Mouse (Mus musculus) intestine, postnatal 0 days (tissue): Measurements from ENCODE around the gene Slc7a10. TPM values are rescaled to one million over a fixed set of nuclear protein-coding genes. Genes with fewer than 3 reads are reported as not detected.

Experiments
- ATAC-seq: fragments of 200-750 bp; cut with Nextera tagmentation; 2 replicates; pipeline ENCODE4 v1.8.0; 2017; ENCODE audit warnings: mild to moderate bottlenecking, moderate TSS enrichment, moderate library complexity
- H3K27ac ChIP-seq: fragments of 300-500 bp; sonication (generic); 2 replicates; pipeline ENCODE4 v1.5.1; 2014; ENCODE audit warnings: mild to moderate bottlenecking, low read depth, low read length, moderate library complexity
- H3K27me3 ChIP-seq: fragments of 300-500 bp; sonication (generic); replicated peaks from 2 replicates; pipeline ENCODE4 v1.6.1; 2014; ENCODE audit warnings: low read length, mixed read lengths; ENCODE audit not compliant: control insufficient read depth, insufficient read depth
- H3K36me3 ChIP-seq: fragments of 300-500 bp; sonication (generic); 2 replicates; pipeline ENCODE4 v1.6.1; 2014; ENCODE audit warnings: mild to moderate bottlenecking, moderate library complexity; ENCODE audit not compliant: control insufficient read depth, insufficient read depth
- H3K4me1 ChIP-seq: fragments of 300-500 bp; sonication (generic); replicated peaks from 2 replicates; pipeline ENCODE4 v1.6.1; 2014; ENCODE audit warnings: antibody characterized with exemption, low read length, mixed read lengths; ENCODE audit not compliant: control insufficient read depth, insufficient read depth
- H3K4me2 ChIP-seq: fragments of 300-500 bp; sonication (generic); replicated peaks from 2 replicates; pipeline ENCODE4 v1.6.1; 2014; ENCODE audit warnings: low read depth, mild to moderate bottlenecking, moderate library complexity
- H3K4me3 ChIP-seq: fragments of 300-500 bp; sonication (generic); 2 replicates; pipeline ENCODE4 v1.5.1; 2014; ENCODE audit warnings: low read depth, low read length
- H3K9ac ChIP-seq: fragments of 300-500 bp; sonication (generic); 2 replicates; pipeline ENCODE4 v1.6.1; 2014; ENCODE audit warnings: mild to moderate bottlenecking, low read depth, low read length
- H3K9me3 ChIP-seq: fragments of 300-500 bp; sonication (generic); 2 replicates; pipeline ENCODE4 v1.6.1; 2016; ENCODE audit warnings: mixed run types; ENCODE audit not compliant: control insufficient read depth
- CTCF ChIP-seq: sonication (generic); IDR thresholded peaks from 2 replicates; pipeline ENCODE4 v1.5.1; 2016; ENCODE audit warnings: low read depth, mild to moderate bottlenecking, control low read depth, antibody characterized with exemption, moderate library complexity
- WGBS: fragments of 180-500 bp; shearing (Covaris S2); extraction: QIAGEN DNeasy Blood & Tissue Kit; methylation state at CpG from one replicate; pipeline ENCODE4 v1.1.7; 2014; 5-methylcytosine and 5-hydroxymethylcytosine counted together
- polyA plus RNA-seq: library from polyadenylated mRNA; unstranded; fragments of >200 nt; fragmentation: Nextera tagmentation; extraction: Ambion mirVana; gene quantifications from 2 replicates; pipeline ENCODE4 v1.2.1, GENCODE M21; 2015

Slc7a10 gene
- polyA plus RNA-seq, 1 experiment from 2014 or later = 0.34 TPM

GRCm38 (mm10) chr7:35184833-35185724 is 1.1 kb upstream of the Slc7a10 start:
- peak; percentile 55 for ATAC-seq
- WGBS = 3% methylated on average over 49 of the region's 54 CpGs
- H3K4me3 ChIP-seq = peak overlapping the region; percentile 34
- H3K9ac ChIP-seq = no peak overlapping the region
- TF ChIP-seq CTCF = peak; percentile 72
- no peak overlapping the region for H3K27ac ChIP-seq
- H3K4me2 ChIP-seq = peak overlapping the region; percentile 64
- H3K27me3 ChIP-seq = peaks cover 41% of the 10 kb centered on the region
- peaks cover 5% of the 10 kb centered on the region; the same call in 1 of the 2 replicates for H3K9me3 ChIP-seq
- H3K36me3 ChIP-seq = no peaks in the 10 kb centered on the region
- peaks cover 5% of the 10 kb centered on the region; the same call in 1 of the 2 replicates for H3K4me1 ChIP-seq

- no peak for ATAC-seq
- H3K9ac ChIP-seq = no peak overlapping the region
- H3K4me1 ChIP-seq = peaks cover 5% of the 10 kb centered on the region; the same call in 1 of the 2 replicates
- H3K27ac ChIP-seq = no peak overlapping the region
- no peaks in the 10 kb centered on the region for H3K36me3 ChIP-seq
- WGBS = 62% methylated on average over 5 of the region's 5 CpGs
- no peaks in the 10 kb centered on the region for H3K9me3 ChIP-seq
- H3K4me3 ChIP-seq = no peak overlapping the region
- H3K27me3 ChIP-seq = peaks cover 35% of the 10 kb centered on the region
- TF ChIP-seq CTCF = no peak
- H3K4me2 ChIP-seq = no peak overlapping the region
Measured at GRCm38 (mm10) chr7:35189699-35190098, 3.5 kb downstream of the Slc7a10 start.

GRCm38 (mm10) chr7:35191276-35191675 is 5.1 kb downstream of the Slc7a10 start:
- H3K27ac ChIP-seq = no peak overlapping the region
- no peak overlapping the region for H3K4me2 ChIP-seq
- H3K4me1 ChIP-seq = no peaks in the 10 kb centered on the region
- no peaks in the 10 kb centered on the region for H3K9me3 ChIP-seq
- no peaks in the 10 kb centered on the region for H3K36me3 ChIP-seq
- H3K27me3 ChIP-seq = peaks cover 19% of the 10 kb centered on the region
- ATAC-seq = no peak
- TF ChIP-seq CTCF = no peak
- H3K4me3 ChIP-seq = no peak overlapping the region
- WGBS = 21% methylated on average over 2 of the region's 2 CpGs
- H3K9ac ChIP-seq = no peak overlapping the region

- WGBS = 56% methylated on average over 2 of the region's 2 CpGs
Measured at GRCm38 (mm10) chr7:35197022-35197421, 10.8 kb downstream of the Slc7a10 start.

GRCm38 (mm10) chr7:35198981-35199754 is 13.0 kb downstream of the Slc7a10 start:
- ATAC-seq = no peak
- TF ChIP-seq CTCF = no peak
- Histone ChIP-seq H3K9ac (no peak overlapping the region), H3K9me3 (no peaks in the 10 kb centered on the region), H3K4me2 (no peak overlapping the region), H3K4me3 (no peak overlapping the region), H3K27ac (no peak overlapping the region), H3K27me3 (no peaks in the 10 kb centered on the region), H3K4me1 (no peaks in the 10 kb centered on the region), H3K36me3 (peaks cover 4% of the 10 kb centered on the region; the same call in 1 of the 2 replicates)
- WGBS = 88% methylated on average over 12 of the region's 12 CpGs

More at GRCm38 (mm10) chr7:35197022-35197421, 10.8 kb downstream of the Slc7a10 start:
- Histone ChIP-seq H3K36me3 (no peaks in the 10 kb centered on the region), H3K4me1 (no peaks in the 10 kb centered on the region), H3K4me3 (no peak overlapping the region), H3K27me3 (no peaks in the 10 kb centered on the region), H3K4me2 (no peak overlapping the region), H3K9me3 (no peaks in the 10 kb centered on the region), H3K27ac (no peak overlapping the region), H3K9ac (no peak overlapping the region)
- no peak for ATAC-seq
- TF ChIP-seq CTCF = no peak

GRCm38 (mm10) chr7:35199755-35200154 is 13.6 kb downstream of the Slc7a10 start:
- Histone ChIP-seq H3K9me3 (no peaks in the 10 kb centered on the region), H3K27me3 (no peaks in the 10 kb centered on the region), H3K27ac (no peak overlapping the region), H3K36me3 (peaks cover 4% of the 10 kb centered on the region; the same call in 1 of the 2 replicates), H3K4me2 (no peak overlapping the region), H3K9ac (no peak overlapping the region), H3K4me3 (no peak overlapping the region), H3K4me1 (no peaks in the 10 kb centered on the region)
- no peak for TF ChIP-seq CTCF
- no peak for ATAC-seq
